Mouse (Mus musculus): Measurements from ENCODE around the gene Hspb8. TPM values are rescaled to one million over a fixed set of nuclear protein-coding genes. Genes with fewer than 3 reads are reported as not detected.

Hspb8 gene
- polyA plus RNA-seq, 1 experiment from 2014 or later: 5.5 TPM

DNA sequence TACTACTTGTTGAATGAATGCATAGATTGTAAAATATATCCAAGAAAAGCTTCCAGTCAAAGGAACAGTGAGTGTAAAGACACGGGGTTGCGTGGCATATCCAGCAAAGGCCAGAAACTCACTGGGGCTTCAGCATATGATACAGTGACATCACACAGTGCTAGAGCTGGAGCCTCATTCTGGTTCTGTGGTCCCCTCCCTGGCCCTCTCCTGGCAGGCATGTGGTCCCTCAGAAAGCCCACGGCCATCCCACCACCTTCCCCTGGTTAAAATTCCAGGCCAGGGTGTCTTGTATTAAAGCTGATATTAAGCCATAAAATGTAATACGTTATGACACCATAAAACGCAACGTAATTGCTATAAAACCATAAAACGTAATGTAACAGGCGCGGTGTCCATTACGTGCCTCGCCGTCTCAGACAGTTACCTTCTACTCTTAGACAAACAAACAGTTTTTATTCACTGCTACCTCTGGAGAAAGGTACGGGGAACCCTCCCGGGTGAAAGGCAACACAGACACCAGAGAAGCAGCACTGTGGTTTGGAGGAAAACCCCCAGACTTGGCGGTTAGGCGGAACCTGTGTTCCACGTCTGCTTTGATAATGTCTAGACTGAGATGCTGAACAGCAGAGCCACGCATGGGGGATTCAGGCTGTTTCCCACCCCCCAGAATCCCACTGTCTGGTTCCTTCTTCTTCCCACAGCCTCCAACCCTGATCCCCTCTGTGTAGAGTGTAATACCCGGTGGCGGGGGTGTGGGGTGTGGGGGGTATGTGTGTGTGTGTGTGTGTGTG lies 55.6 kb downstream of the Hspb8 start:
- no peak overlapping the region for H3K4me2 ChIP-seq (ENCODE audit: low read depth)
- no peaks in the 10 kb centered on the region for H3K9me3 ChIP-seq (ENCODE audit: control insufficient read depth, low read length)
- no peak for ATAC-seq (ENCODE audit: insufficient read depth, low FRiP score, low TSS enrichment)
- no peaks in the 10 kb centered on the region for H3K36me3 ChIP-seq (ENCODE audit: control insufficient read depth, insufficient read depth, low read length)
- H3K27me3 ChIP-seq (ENCODE audit: control insufficient read depth, insufficient read depth, low read length): no peaks in the 10 kb centered on the region
- no peak overlapping the region for H3K4me3 ChIP-seq (ENCODE audit: low read depth, low read length)
- H3K27ac ChIP-seq (ENCODE audit: low read depth, low read length): 0 out of 2 replicates have a peak overlapping the region, but pooled peaks have one; percentile 20
- no peak overlapping the region for H3K9ac ChIP-seq (ENCODE audit: low read length)
- no peak for DNase-seq (ENCODE audit: low spot score)
- 55% methylated on average over 20 of the region's 20 CpGs for WGBS
- no peaks in the 10 kb centered on the region for H3K4me1 ChIP-seq (ENCODE audit: control insufficient read depth, insufficient read depth, low read length)

DNA sequence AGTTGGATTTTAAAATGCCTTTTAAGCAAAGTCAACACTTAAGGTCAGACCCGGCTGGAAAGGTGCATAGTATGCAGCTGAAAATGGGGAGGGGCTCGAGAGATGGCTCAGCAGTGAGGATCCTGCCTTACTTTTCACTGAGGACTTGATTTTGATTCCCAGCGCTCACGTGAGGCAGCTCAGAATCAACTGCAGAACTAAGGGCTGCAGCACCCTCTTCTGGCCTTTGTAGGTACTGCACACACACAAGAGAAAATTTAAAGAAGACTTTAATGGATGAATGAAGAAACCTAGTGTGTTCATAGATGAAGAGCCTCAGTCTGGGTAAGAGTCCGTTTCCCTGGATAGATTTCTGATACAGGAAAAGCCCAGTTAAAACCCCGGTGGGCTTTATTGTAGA lies 61.3 kb downstream of the Hspb8 start:
- H3K4me1 ChIP-seq (ENCODE audit: control insufficient read depth, insufficient read depth, low read length): no peaks in the 10 kb centered on the region
- H3K4me2 ChIP-seq (ENCODE audit: low read depth): no peak overlapping the region
- H3K27ac ChIP-seq (ENCODE audit: low read depth, low read length): no peak overlapping the region
- DNase-seq (ENCODE audit: low spot score) (no peak), ATAC-seq (ENCODE audit: insufficient read depth, low FRiP score, low TSS enrichment) (no peak)
- 77% methylated on average over 6 of the region's 6 CpGs for WGBS
- no peaks in the 10 kb centered on the region; the same call in 1 of the 2 replicates for H3K9me3 ChIP-seq (ENCODE audit: control insufficient read depth, low read length)
- no peak overlapping the region for H3K9ac ChIP-seq (ENCODE audit: low read length)
- H3K4me3 ChIP-seq (ENCODE audit: low read depth, low read length): no peak overlapping the region
- no peaks in the 10 kb centered on the region for H3K36me3 ChIP-seq (ENCODE audit: control insufficient read depth, insufficient read depth, low read length)
- no peaks in the 10 kb centered on the region for H3K27me3 ChIP-seq (ENCODE audit: control insufficient read depth, insufficient read depth, low read length)

DNA sequence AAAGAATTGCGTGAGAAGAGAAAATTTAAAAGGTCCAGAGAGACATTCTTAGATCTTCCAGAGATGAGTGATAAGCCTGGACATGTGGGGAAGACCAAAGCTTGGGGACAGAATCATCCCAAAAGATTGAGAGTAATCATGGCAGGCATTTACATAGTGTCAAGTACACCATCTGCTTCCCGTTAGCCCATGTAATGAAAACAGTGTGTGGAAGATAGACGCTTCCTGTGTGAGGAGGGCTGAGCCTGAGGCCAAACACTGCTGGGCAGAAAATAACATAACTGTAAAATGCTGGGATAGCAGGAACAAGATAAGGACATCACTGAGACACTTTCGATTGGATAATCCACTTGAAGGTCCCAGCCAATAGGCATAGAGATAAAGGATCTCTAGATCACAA lies 61.9 kb downstream of the Hspb8 start:
- Histone ChIP-seq H3K27ac (ENCODE audit: low read depth, low read length) (no peak overlapping the region), H3K4me2 (ENCODE audit: low read depth) (no peak overlapping the region), H3K9ac (ENCODE audit: low read length) (no peak overlapping the region), H3K4me3 (ENCODE audit: low read depth, low read length) (no peak overlapping the region), H3K36me3 (ENCODE audit: control insufficient read depth, insufficient read depth, low read length) (no peaks in the 10 kb centered on the region), H3K4me1 (ENCODE audit: control insufficient read depth, insufficient read depth, low read length) (no peaks in the 10 kb centered on the region), H3K27me3 (ENCODE audit: control insufficient read depth, insufficient read depth, low read length) (no peaks in the 10 kb centered on the region), H3K9me3 (ENCODE audit: control insufficient read depth, low read length) (no peaks in the 10 kb centered on the region; the same call in 1 of the 2 replicates)
- DNase-seq (ENCODE audit: low spot score): no peak
- WGBS: 56% methylated on average over 4 of the region's 4 CpGs
- no peak for ATAC-seq (ENCODE audit: insufficient read depth, low FRiP score, low TSS enrichment)

Other genes with a start within 250 kb of the Hspb8 start
- gene Ccdc60, start 133.9 kb downstream of the Hspb8 start, polyA plus RNA-seq (2014; fragmentation: Nextera tagmentation; extraction: Ambion mirVana): 1.0 and 2.1 TPM in 2 replicates
- 18.1 and 20.7 TPM in 2 replicates for gene Srrm4, start 169.0 kb upstream of the Hspb8 start, polyA plus RNA-seq (2014; fragmentation: Nextera tagmentation; extraction: Ambion mirVana)